Mouse (Mus musculus) hindbrain, embryonic 13.5 days (tissue): ENCODE data around the gene Sdk2. TPM values are rescaled to one million over a fixed set of nuclear protein-coding genes. Genes with fewer than 3 reads are reported as not detected.
A peak's percentile ranks its signal among the peaks of the same experiment; 100 is the strongest.

ENCODE experiments used
- ATAC-seq: fragments of 200-750 bp; cut with Nextera tagmentation; 2 replicates; pipeline ENCODE4 v1.8.0; 2017; ENCODE audit warnings: moderate TSS enrichment; ENCODE audit not compliant: low FRiP score
- H3K27ac ChIP-seq: fragments of 300-500 bp; sonication (generic); 2 replicates; pipeline ENCODE4 v1.5.1; 2015; ENCODE audit warnings: inconsistent platforms, mild to moderate bottlenecking, moderate library complexity
- H3K27me3 ChIP-seq: fragments of 300-500 bp; sonication (generic); 2 replicates; pipeline ENCODE4 v1.6.1; 2015; ENCODE audit warnings: mild to moderate bottlenecking, inconsistent platforms
- H3K36me3 ChIP-seq: fragments of 300-500 bp; sonication (generic); 2 replicates; pipeline ENCODE4 v1.6.1; 2015; ENCODE audit warnings: mild to moderate bottlenecking, inconsistent platforms
- H3K4me1 ChIP-seq: fragments of 300-500 bp; sonication (generic); replicated peaks from 2 replicates; pipeline ENCODE4 v1.6.1; 2015; ENCODE audit warnings: inconsistent platforms
- H3K4me2 ChIP-seq: fragments of 300-500 bp; sonication (generic); 2 replicates; pipeline ENCODE4 v1.6.1; 2015; ENCODE audit warnings: inconsistent platforms, mild to moderate bottlenecking, moderate library complexity
- H3K4me3 ChIP-seq: fragments of 300-500 bp; sonication (generic); 2 replicates; pipeline ENCODE4 v1.5.1; 2015; ENCODE audit warnings: mild to moderate bottlenecking, inconsistent platforms
- H3K9ac ChIP-seq: fragments of 300-500 bp; sonication (generic); 2 replicates; pipeline ENCODE4 v1.6.1; 2015; ENCODE audit warnings: mild to moderate bottlenecking, inconsistent platforms
- H3K9me3 ChIP-seq: fragments of 300-500 bp; sonication (generic); 2 replicates; pipeline ENCODE4 v1.6.1; 2016; ENCODE audit warnings: inconsistent platforms
- WGBS: fragments of 180-500 bp; shearing (Covaris S2); methylation state at CpG from one replicate; pipeline ENCODE4 v1.1.7; 2015; 5-methylcytosine and 5-hydroxymethylcytosine counted together
- polyA plus RNA-seq: library from polyadenylated mRNA; unstranded; fragments of >200 nt; fragmentation: Nextera tagmentation; extraction: Ambion mirVana; gene quantifications from 2 replicates; pipeline ENCODE4 v1.2.1, GENCODE M21; 2015

Sdk2 gene
- polyA plus RNA-seq, 1 experiment from 2014 or later: 4.2 TPM

GRCm38 (mm10) chr11:113865627-113866026 lies 201.2 kb downstream of the Sdk2 start:
- Histone ChIP-seq H3K4me1 (no peaks in the 10 kb centered on the region; the same call in 1 of the 2 replicates), H3K4me2 (no peak overlapping the region), H3K27ac (no peak overlapping the region), H3K9me3 (no peaks in the 10 kb centered on the region), H3K27me3 (0 out of 2 replicates have a peak, but pooled peaks cover 3% of the 10 kb centered on the region), H3K4me3 (no peak overlapping the region), H3K9ac (no peak overlapping the region), H3K36me3 (peaks cover 3% of the 10 kb centered on the region; the same call in 1 of the 2 replicates)
- WGBS: 33% methylated on average over 8 of the region's 8 CpGs
- ATAC-seq: peak; percentile 51; the same call in 1 of the 2 replicates

DNA sequence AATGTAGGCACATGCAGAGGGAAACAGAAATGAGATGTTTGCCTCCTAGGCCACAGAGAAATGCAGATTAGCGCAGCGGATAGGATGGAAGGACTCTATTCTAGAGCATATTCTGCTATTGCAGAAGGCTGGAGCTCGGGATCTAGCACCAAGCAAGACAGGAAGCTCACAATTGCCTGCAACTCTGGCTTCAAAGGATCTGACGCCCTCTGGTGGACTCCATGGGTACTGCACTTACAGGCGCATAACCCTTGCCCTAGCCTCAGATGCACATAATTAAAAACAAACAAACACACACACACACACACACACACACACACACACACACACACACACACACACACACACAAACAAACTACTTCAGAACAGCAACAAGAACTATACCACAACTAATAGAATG lies 203.4 kb downstream of the Sdk2 start:
- Histone ChIP-seq H3K9ac (no peak overlapping the region), H3K4me2 (no peak overlapping the region), H3K4me3 (no peak overlapping the region), H3K27ac (no peak overlapping the region), H3K4me1 (no peaks in the 10 kb centered on the region; the same call in 1 of the 2 replicates), H3K27me3 (0 out of 2 replicates have a peak, but pooled peaks cover 3% of the 10 kb centered on the region), H3K36me3 (peaks cover 10% of the 10 kb centered on the region), H3K9me3 (no peaks in the 10 kb centered on the region)
- ATAC-seq: no peak
- WGBS: 71% methylated on average over 5 of the region's 5 CpGs

GRCm38 (mm10) chr11:113855661-113856060 lies 211.2 kb downstream of the Sdk2 start:
- no peaks in the 10 kb centered on the region for H3K27me3 ChIP-seq
- no peak overlapping the region for H3K27ac ChIP-seq
- H3K4me2 ChIP-seq: no peak overlapping the region
- H3K4me3 ChIP-seq: no peak overlapping the region
- WGBS: 87% methylated on average over 13 of the region's 13 CpGs
- H3K36me3 ChIP-seq: peaks cover 32% of the 10 kb centered on the region
- H3K4me1 ChIP-seq: no peaks in the 10 kb centered on the region
- no peaks in the 10 kb centered on the region for H3K9me3 ChIP-seq
- ATAC-seq: no peak
- no peak overlapping the region for H3K9ac ChIP-seq

DNA sequence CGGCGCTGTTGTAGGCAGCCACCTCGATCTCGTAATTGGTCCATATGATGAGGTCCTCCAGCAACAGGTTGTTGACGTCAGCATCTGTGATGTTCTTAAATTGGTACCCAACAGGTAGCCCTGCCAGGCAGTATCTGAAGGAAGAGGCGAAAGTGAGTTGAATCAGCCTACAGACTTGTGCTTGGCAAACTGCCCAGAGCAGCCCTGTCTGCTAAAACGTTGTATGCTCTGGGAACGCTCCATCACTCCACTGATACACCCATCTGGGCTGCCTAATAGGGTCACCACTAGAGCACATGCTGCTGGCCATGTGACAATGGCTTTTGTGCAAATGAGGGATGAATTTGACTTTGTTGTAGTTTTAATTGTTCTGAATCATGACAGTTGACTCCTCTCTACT lies 215.1 kb downstream of the Sdk2 start:
- Histone ChIP-seq H3K27me3 (0 out of 2 replicates have a peak, but pooled peaks cover 3% of the 10 kb centered on the region), H3K9ac (no peak overlapping the region), H3K27ac (no peak overlapping the region), H3K4me1 (no peaks in the 10 kb centered on the region), H3K9me3 (no peaks in the 10 kb centered on the region), H3K36me3 (peaks cover 20% of the 10 kb centered on the region), H3K4me3 (no peak overlapping the region), H3K4me2 (no peak overlapping the region)
- no peak for ATAC-seq
- WGBS: 76% methylated on average over 8 of the region's 8 CpGs

DNA sequence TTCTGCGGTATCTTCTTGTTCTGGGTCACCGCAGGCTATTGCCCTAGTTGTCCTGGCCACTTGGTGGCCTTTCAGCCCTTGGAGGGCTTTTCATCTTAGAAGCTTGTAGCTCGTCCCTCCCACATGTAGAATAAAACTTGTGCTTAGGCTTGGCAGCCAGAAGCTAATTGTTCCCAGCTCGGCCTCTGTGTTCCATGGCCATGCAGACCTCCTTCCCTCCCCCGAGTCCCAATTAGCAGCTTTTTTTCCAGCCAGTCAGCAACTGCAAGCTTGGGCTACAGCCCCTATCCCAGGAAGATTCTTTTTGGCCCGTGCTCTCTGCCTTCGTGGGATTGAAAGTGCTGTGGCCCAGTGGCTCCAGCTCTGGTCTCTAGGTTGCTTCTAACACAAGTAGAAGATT lies 217.5 kb downstream of the Sdk2 start:
- WGBS: 65% methylated on average over 7 of the region's 7 CpGs
- Histone ChIP-seq H3K9me3 (no peaks in the 10 kb centered on the region), H3K4me3 (no peak overlapping the region), H3K36me3 (peaks cover 12% of the 10 kb centered on the region), H3K4me2 (no peak overlapping the region), H3K27ac (no peak overlapping the region), H3K9ac (no peak overlapping the region), H3K4me1 (no peaks in the 10 kb centered on the region), H3K27me3 (0 out of 2 replicates have a peak, but pooled peaks cover 3% of the 10 kb centered on the region)
- no peak for ATAC-seq

DNA sequence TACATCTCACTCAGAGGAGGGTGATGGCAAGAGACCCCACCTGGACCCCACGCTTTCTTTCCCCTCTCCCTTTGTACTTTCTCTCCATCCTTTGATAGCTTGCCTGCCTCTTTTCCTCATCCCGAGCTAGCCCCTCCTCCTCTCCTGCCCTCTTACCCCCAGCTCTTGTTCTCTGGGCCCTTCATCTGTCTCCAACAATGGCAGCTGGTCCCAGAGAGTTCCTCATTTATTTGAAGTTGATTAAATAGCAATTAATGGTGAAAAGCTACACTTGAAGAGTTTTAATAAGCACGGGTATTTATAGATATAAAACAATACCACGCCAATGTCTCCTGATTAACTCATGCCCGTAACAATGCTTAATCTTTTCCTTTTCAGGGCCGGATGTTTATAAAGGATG lies 222.9 kb downstream of the Sdk2 start:
- Histone ChIP-seq H3K27me3 (0 out of 2 replicates have a peak, but pooled peaks cover 3% of the 10 kb centered on the region), H3K36me3 (peaks cover 12% of the 10 kb centered on the region; the same call in 1 of the 2 replicates), H3K9me3 (no peaks in the 10 kb centered on the region), H3K4me3 (no peak overlapping the region), H3K4me1 (0 out of 2 replicates have a peak, but pooled peaks cover 3% of the 10 kb centered on the region), H3K4me2 (no peak overlapping the region), H3K9ac (no peak overlapping the region), H3K27ac (no peak overlapping the region)
- 0 out of 2 replicates have a peak, but pooled peaks have one; percentile 46 for ATAC-seq
- 32% methylated on average over 6 of the region's 6 CpGs for WGBS

GRCm38 (mm10) chr11:113842879-113843278 lies 224.0 kb downstream of the Sdk2 start:
- Histone ChIP-seq H3K4me2 (no peak overlapping the region), H3K4me3 (no peak overlapping the region), H3K9ac (no peak overlapping the region), H3K36me3 (peaks cover 17% of the 10 kb centered on the region; the same call in 1 of the 2 replicates), H3K9me3 (no peaks in the 10 kb centered on the region), H3K4me1 (0 out of 2 replicates have a peak, but pooled peaks cover 3% of the 10 kb centered on the region), H3K27me3 (0 out of 2 replicates have a peak, but pooled peaks cover 3% of the 10 kb centered on the region), H3K27ac (no peak overlapping the region)
- 86% methylated on average over 11 of the region's 11 CpGs for WGBS
- no peak for ATAC-seq

GRCm38 (mm10) chr11:113831608-113832007 lies 235.2 kb downstream of the Sdk2 start:
- WGBS: 76% methylated on average over 6 of the region's 6 CpGs
- Histone ChIP-seq H3K4me2 (no peak overlapping the region), H3K36me3 (peaks cover 33% of the 10 kb centered on the region), H3K27me3 (0 out of 2 replicates have a peak, but pooled peaks cover 9% of the 10 kb centered on the region), H3K4me1 (peaks cover 20% of the 10 kb centered on the region), H3K9me3 (no peaks in the 10 kb centered on the region), H3K27ac (no peak overlapping the region), H3K9ac (no peak overlapping the region), H3K4me3 (no peak overlapping the region)
- no peak for ATAC-seq

GRCm38 (mm10) chr11:113828081-113828554 lies 238.7 kb downstream of the Sdk2 start:
- H3K4me1 ChIP-seq: peaks cover 20% of the 10 kb centered on the region
- peaks cover 32% of the 10 kb centered on the region for H3K36me3 ChIP-seq
- H3K9me3 ChIP-seq: no peaks in the 10 kb centered on the region
- peak overlapping the region; percentile 52; the same call in 1 of the 2 replicates for H3K27ac ChIP-seq
- peak overlapping the region; percentile 36 for H3K4me2 ChIP-seq
- H3K27me3 ChIP-seq: 0 out of 2 replicates have a peak, but pooled peaks cover 9% of the 10 kb centered on the region
- peak overlapping the region; percentile 35; the same call in 1 of the 2 replicates for H3K9ac ChIP-seq
- 27% methylated on average over 24 of the region's 24 CpGs for WGBS
- ATAC-seq: peak; percentile 51
- no peak overlapping the region for H3K4me3 ChIP-seq

DNA sequence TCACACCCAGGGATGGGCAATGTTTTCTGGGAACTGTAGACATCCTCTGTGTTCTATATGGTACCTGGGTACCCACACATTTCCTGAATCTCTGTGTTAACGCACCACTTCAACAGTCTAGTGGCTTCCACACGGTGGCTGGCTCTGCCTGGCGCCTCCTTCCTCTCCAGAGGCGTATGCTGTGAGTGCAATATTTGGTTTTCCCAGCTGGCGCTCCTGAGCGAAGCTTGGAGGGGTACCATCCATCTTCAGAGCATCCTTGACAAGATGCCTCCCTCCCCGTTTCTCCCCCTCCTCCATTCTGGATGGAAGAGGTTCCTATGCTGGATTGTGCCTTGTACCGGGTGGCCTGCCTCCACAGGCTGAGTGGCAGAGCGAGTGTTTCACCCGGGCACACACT lies 246.8 kb downstream of the Sdk2 start:
- Histone ChIP-seq H3K4me3 (no peak overlapping the region), H3K27ac (no peak overlapping the region), H3K27me3 (no peaks in the 10 kb centered on the region), H3K4me1 (no peaks in the 10 kb centered on the region), H3K36me3 (peaks cover 27% of the 10 kb centered on the region), H3K4me2 (no peak overlapping the region), H3K9ac (no peak overlapping the region), H3K9me3 (no peaks in the 10 kb centered on the region)
- ATAC-seq: no peak
- 83% methylated on average over 10 of the region's 10 CpGs for WGBS

DNA sequence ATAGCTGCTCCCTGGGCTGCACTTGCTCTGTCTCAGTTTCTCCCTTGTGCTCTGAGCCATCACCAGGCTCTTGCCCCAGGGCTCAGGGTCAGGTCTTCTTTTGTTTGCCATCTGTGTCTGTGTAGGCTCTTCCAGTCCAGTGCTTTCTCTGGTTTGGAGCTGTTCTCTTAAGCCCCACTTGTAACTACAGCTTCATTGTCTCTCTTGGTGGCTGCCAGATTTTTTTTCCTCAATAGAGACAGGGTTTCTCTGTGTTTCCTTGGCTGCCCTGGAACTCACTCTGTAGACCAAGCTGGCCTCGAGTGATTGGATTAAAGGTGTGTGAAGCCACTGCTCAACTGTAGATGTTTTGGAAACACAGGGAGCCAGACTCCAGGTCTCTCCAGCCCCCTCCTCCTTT lies 247.8 kb downstream of the Sdk2 start:
- Histone ChIP-seq H3K4me1 (no peaks in the 10 kb centered on the region), H3K36me3 (peaks cover 27% of the 10 kb centered on the region), H3K27me3 (no peaks in the 10 kb centered on the region), H3K9me3 (no peaks in the 10 kb centered on the region), H3K4me2 (no peak overlapping the region), H3K27ac (no peak overlapping the region), H3K4me3 (no peak overlapping the region), H3K9ac (no peak overlapping the region)
- ATAC-seq: no peak
- 22% methylated on average over 1 of the region's 1 CpGs for WGBS

- Histone ChIP-seq H3K4me1 (no peaks in the 10 kb centered on the region), H3K9me3 (no peaks in the 10 kb centered on the region), H3K36me3 (peaks cover 15% of the 10 kb centered on the region), H3K4me3 (no peak overlapping the region), H3K27me3 (no peaks in the 10 kb centered on the region), H3K4me2 (no peak overlapping the region), H3K9ac (no peak overlapping the region), H3K27ac (no peak overlapping the region)
- 71% methylated on average over 12 of the region's 12 CpGs for WGBS
- ATAC-seq: no peak
These were observed 249.8 kb downstream of the Sdk2 start for GRCm38 (mm10) chr11:113816971-113817548.

DNA sequence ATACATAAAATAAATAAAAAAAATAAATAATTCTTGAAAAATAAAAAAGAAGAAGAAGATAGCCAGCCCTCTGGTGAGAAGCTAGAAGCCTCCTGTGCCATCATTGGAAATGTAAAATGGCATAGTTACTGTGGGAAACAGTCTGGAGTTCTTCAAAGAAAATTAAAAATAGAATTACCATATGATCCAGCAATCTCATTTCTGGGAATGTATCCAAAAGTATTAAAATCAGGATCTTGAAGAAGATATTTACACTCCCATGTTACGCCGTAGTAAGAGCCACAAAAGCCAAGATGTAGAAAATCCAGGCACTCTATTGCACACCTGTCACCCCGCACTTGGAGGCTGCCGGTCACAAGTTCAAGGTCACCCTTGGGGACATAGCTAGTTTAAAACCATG lies 250.4 kb downstream of the Sdk2 start:
- H3K9me3 ChIP-seq: no peaks in the 10 kb centered on the region
- H3K36me3 ChIP-seq: peaks cover 8% of the 10 kb centered on the region
- H3K4me1 ChIP-seq: no peaks in the 10 kb centered on the region
- no peak overlapping the region for H3K27ac ChIP-seq
- H3K4me2 ChIP-seq: no peak overlapping the region
- H3K27me3 ChIP-seq: no peaks in the 10 kb centered on the region
- H3K9ac ChIP-seq: no peak overlapping the region
- ATAC-seq: no peak
- WGBS: 87% methylated on average over 4 of the region's 4 CpGs
- no peak overlapping the region for H3K4me3 ChIP-seq
